Mouse (Mus musculus) heart, embryonic 14.5 days (tissue): ENCODE data around the gene Fam117a. TPM values are rescaled to one million over a fixed set of nuclear protein-coding genes. Genes with fewer than 3 reads are reported as not detected.
"Not testable (repeated sequence)": the region's sequence is repeated elsewhere in the genome, so short reads cannot be mapped to it uniquely, and the experiment has no call there.

Source experiments
- ATAC-seq: fragments of 200-750 bp; cut with Nextera tagmentation; 2 replicates; pipeline ENCODE4 v1.8.0; 2017; ENCODE audit warnings: low read depth, moderate TSS enrichment; ENCODE audit not compliant: insufficient number of reproducible peaks, insufficient read depth, low FRiP score
- H3K27ac ChIP-seq, 2 experiments: fragments of 200-500 bp in 1 of 2; fragments of 300-500 bp in 1 of 2; sonication (generic) in 1 of 2; replicated peaks in 1 of 2; 2 replicates each; pipeline ENCODE4 v1.5.1; 2012 to 2014; ENCODE audit warnings: low read depth in 2 of 2, low read length in 2 of 2, control low read depth in 1 of 2, mild to moderate bottlenecking in 1 of 2, mixed read lengths in 1 of 2; ENCODE audit not compliant: control insufficient read depth in 1 of 2, insufficient read depth in 1 of 2
- H3K27me3 ChIP-seq: fragments of 300-500 bp; sonication (generic); 2 replicates; pipeline ENCODE4 v1.6.1; 2014; ENCODE audit warnings: mild to moderate bottlenecking, low read length, control low read depth; ENCODE audit not compliant: control insufficient read depth, insufficient read depth
- H3K36me3 ChIP-seq: fragments of 300-500 bp; sonication (generic); 2 replicates; pipeline ENCODE4 v1.6.1; 2014; ENCODE audit warnings: mild to moderate bottlenecking, control low read depth, low read length, mixed read lengths; ENCODE audit not compliant: control insufficient read depth, insufficient read depth
- H3K4me1 ChIP-seq, 2 experiments: fragments of 200-500 bp in 1 of 2; fragments of 300-500 bp in 1 of 2; sonication (generic) in 1 of 2; 2 replicates each; pipeline ENCODE4 v1.6.1; 2012 to 2014; ENCODE audit warnings: low read length in 2 of 2, control low read depth in 1 of 2, mixed read lengths in 1 of 2; ENCODE audit not compliant: control insufficient read depth in 2 of 2, insufficient read depth in 2 of 2
- H3K4me2 ChIP-seq: fragments of 300-500 bp; sonication (generic); 2 replicates; pipeline ENCODE4 v1.6.1; 2014; ENCODE audit warnings: mild to moderate bottlenecking, low read length
- H3K4me3 ChIP-seq, 2 experiments: fragments of 200-500 bp in 1 of 2; fragments of 300-500 bp in 1 of 2; sonication (generic) in 1 of 2; 2 replicates each; pipeline ENCODE4 v1.5.1; 2012 to 2014; ENCODE audit warnings: low read length in 2 of 2, mild to moderate bottlenecking in 2 of 2, control low read depth in 1 of 2, low read depth in 1 of 2, moderate library complexity in 1 of 2; ENCODE audit not compliant: control insufficient read depth in 1 of 2, insufficient read depth in 1 of 2
- H3K9ac ChIP-seq: fragments of 300-500 bp; sonication (generic); 2 replicates; pipeline ENCODE4 v1.6.1; 2014; ENCODE audit warnings: mild to moderate bottlenecking, low read length
- H3K9me3 ChIP-seq: fragments of 300-500 bp; sonication (generic); 2 replicates; pipeline ENCODE4 v1.6.1; 2016; ENCODE audit warnings: low read length, control low read depth; ENCODE audit not compliant: control insufficient read depth
- WGBS: fragments of 180-500 bp; shearing (Covaris S2); extraction: QIAGEN DNeasy Blood & Tissue Kit; methylation state at CpG from one replicate; pipeline ENCODE4 v1.1.7; 2014; 5-methylcytosine and 5-hydroxymethylcytosine counted together
- polyA plus RNA-seq: library from polyadenylated mRNA; unstranded; fragments of >200 nt; fragmentation: Nextera tagmentation; extraction: Ambion mirVana; gene quantifications from 2 replicates; pipeline ENCODE4 v1.2.1, GENCODE M21; 2014

Gene Fam117a
- polyA plus RNA-seq, 1 experiment from 2014 or later = 6.3 TPM

DNA sequence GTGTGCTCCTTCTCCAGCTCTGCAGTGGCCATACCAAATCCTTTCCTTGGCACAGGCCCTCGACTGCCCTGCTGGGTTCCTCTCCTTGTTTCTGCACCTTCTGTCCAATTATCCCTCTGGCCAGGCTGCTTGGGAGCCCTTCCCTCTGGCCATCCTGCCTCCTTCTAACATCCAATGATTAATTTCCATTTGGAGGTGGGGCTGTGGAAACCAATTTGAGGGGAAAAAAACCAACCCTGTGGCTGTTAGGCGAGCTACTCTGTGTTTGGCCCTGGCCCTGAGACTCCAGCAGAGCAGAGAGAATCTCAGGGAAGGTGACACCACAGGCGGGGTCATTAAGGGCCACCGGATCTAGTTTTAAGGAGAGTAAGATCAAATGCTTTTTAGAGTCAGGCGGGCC, 65.4 kb downstream of the Fam117a start:
- Histone ChIP-seq H3K4me2 (peak overlapping the region; percentile 45), H3K4me3 (no peak overlapping the region), H3K27ac (peak overlapping the region; percentile 75 to 82), H3K4me1 (peaks cover 19 to 21% of the 10 kb centered on the region in 2 experiments), H3K27me3 (no peaks in the 10 kb centered on the region), H3K9me3 (no peaks in the 10 kb centered on the region), H3K9ac (peak overlapping the region; percentile 27; the same call in 1 of the 2 replicates), H3K36me3 (no peaks in the 10 kb centered on the region)
- 14% methylated on average over 5 of the region's 5 CpGs for WGBS
- no peak for ATAC-seq

DNA sequence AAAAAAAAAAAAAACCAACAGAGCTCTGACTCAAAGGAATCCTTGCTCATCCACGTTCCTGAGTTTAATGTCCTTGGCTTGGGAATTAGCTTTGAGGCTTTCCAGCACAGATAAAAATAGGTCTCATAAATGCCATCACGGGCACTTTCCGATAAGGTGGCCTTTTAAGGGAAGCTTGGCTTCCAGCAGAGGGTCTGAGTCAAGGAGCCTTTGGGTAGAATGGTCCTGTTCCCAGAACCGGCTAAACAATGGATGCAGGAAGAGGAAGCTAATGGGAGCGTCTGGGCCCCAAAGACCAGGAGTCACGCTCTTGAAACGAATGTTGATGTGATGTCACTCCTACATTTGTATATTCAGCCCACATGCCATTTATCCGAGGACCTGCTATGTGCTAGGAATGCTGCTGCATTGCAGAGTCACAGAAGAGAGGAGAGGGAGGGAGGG, 65.9 kb downstream of the Fam117a start:
- Histone ChIP-seq H3K9me3 (no peaks in the 10 kb centered on the region), H3K4me2 (peak overlapping the region; percentile 45), H3K27me3 (no peaks in the 10 kb centered on the region), H3K27ac (peak overlapping the region; percentile 78 to 82), H3K4me3 (no peak overlapping the region), H3K9ac (0 out of 2 replicates have a peak overlapping the region, but pooled peaks have one; percentile 27), H3K36me3 (no peaks in the 10 kb centered on the region), H3K4me1 (peaks cover 19 to 21% of the 10 kb centered on the region in 2 experiments)
- 3% methylated on average over 8 of the region's 8 CpGs for WGBS
- peak; percentile 66 for ATAC-seq

GRCm38 (mm10) chr11:95403382-95404340, 66.8 kb downstream of the Fam117a start:
- Histone ChIP-seq H3K4me2 (no peak overlapping the region), H3K9ac (no peak overlapping the region), H3K36me3 (no peaks in the 10 kb centered on the region), H3K27ac (peak overlapping the region; percentile 39 to 82; a peak in 3 of 4 replicates), H3K4me1 (peaks cover 16% of the 10 kb centered on the region in 2 experiments), H3K27me3 (no peaks in the 10 kb centered on the region), H3K9me3 (no peaks in the 10 kb centered on the region), H3K4me3 (no peak overlapping the region)
- ATAC-seq = no peak
- 77% methylated on average over 16 of the region's 16 CpGs for WGBS

GRCm38 (mm10) chr11:95405771-95406170, 69.0 kb downstream of the Fam117a start:
- whole genome bisulfite sequencing = 72% methylated on average over 4 of the region's 4 CpGs
- H3K4me2 ChIP-seq = no peak overlapping the region
- no peaks in the 10 kb centered on the region for H3K27me3 ChIP-seq
- H3K4me1 ChIP-seq = peaks cover 16% of the 10 kb centered on the region in 2 experiments
- no peak overlapping the region for H3K9ac ChIP-seq
- H3K36me3 ChIP-seq = no peaks in the 10 kb centered on the region
- no peaks in the 10 kb centered on the region for H3K9me3 ChIP-seq
- H3K27ac ChIP-seq = no peak overlapping the region
- ATAC-seq = no peak
- H3K4me3 ChIP-seq = no peak overlapping the region

DNA sequence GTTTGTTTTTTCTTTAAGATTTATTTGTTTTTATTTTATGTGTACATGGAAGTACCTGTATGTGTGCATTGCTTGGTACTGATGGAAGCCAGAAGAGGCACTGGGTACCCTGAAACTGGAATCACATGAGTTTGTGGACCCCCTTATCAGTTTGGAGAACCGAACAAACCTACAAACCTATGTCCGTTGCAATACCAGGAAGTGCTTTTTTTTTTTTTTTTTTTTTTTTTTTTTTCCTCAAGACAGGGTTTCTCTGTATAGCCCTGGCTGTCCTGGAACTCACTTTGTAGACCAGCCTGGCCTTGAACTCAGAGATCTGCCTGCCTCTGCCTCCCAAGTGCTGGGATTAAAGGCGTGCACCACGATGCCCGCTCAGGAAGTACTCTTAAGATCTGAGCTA, 69.6 kb downstream of the Fam117a start:
- WGBS = 89% methylated on average over 5 of the region's 5 CpGs
- peaks cover 16% of the 10 kb centered on the region in 2 experiments for H3K4me1 ChIP-seq
- H3K4me2 ChIP-seq, H3K36me3 ChIP-seq, H3K9me3 ChIP-seq, H3K27ac ChIP-seq, H3K27me3 ChIP-seq, H3K9ac ChIP-seq, ATAC-seq, H3K4me3 ChIP-seq: not testable (repeated sequence)

GRCm38 (mm10) chr11:95409450-95410112, 72.8 kb downstream of the Fam117a start:
- Histone ChIP-seq H3K9ac (no peak overlapping the region), H3K27me3 (no peaks in the 10 kb centered on the region), H3K4me2 (no peak overlapping the region), H3K4me1 (no peaks in the 10 kb centered on the region), H3K9me3 (no peaks in the 10 kb centered on the region), H3K36me3 (no peaks in the 10 kb centered on the region), H3K4me3 (no peak overlapping the region), H3K27ac (no peak overlapping the region)
- ATAC-seq = no peak
- 76% methylated on average over 10 of the region's 10 CpGs for WGBS

DNA sequence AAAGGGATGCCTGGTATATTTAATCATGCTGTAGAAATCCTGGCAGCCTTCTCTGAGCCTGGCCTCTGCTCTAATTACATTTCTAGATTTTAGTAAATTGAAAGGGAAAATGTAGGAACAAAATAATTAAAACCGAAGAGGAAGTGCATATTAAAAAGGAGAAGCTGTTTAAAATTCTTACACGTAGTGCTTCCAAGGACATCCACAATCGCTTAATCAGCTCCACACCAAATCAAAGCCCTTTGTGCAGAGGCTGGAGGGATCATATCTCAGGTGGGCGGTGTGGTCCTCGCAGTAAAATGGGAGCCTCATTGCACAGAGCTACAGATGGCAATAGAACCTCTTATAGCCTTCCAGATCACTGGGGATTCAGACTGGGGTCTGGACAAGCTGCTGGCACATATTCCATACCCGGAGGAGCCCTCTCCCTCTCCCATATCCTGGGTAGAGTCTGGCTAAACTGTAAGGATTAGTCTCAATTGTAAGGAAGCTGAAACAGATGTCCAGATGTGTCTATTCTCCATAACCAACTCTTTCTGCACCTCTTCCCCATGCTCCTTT, 74.7 kb downstream of the Fam117a start:
- Histone ChIP-seq H3K9me3 (no peaks in the 10 kb centered on the region), H3K9ac (no peak overlapping the region), H3K27ac (no peak overlapping the region), H3K4me1 (peaks cover 3 to 15% of the 10 kb centered on the region in 2 experiments; a peak in 3 of 4 replicates), H3K4me3 (no peak overlapping the region), H3K27me3 (no peaks in the 10 kb centered on the region), H3K36me3 (no peaks in the 10 kb centered on the region), H3K4me2 (no peak overlapping the region)
- 65% methylated on average over 6 of the region's 6 CpGs for WGBS
- no peak for ATAC-seq
